Mouse (Mus musculus) stomach, embryonic 16.5 days (tissue): ENCODE results near the gene Tmem200a. TPM values are rescaled to one million over a fixed set of nuclear protein-coding genes. Genes with fewer than 3 reads are reported as not detected.

ENCODE experiments used
- ATAC-seq: fragments of 200-750 bp; cut with Nextera tagmentation; 2 replicates; pipeline ENCODE4 v1.8.0; 2017; ENCODE audit warnings: moderate number of reproducible peaks, moderate TSS enrichment; ENCODE audit not compliant: insufficient read depth, low FRiP score
- H3K27ac ChIP-seq: fragments of 300-500 bp; sonication (generic); 2 replicates; pipeline ENCODE4 v1.5.1; 2014; ENCODE audit warnings: low read length
- H3K27me3 ChIP-seq: fragments of 300-500 bp; sonication (generic); 2 replicates; pipeline ENCODE4 v1.6.1; 2014; ENCODE audit warnings: low read length, control low read depth, mixed read lengths; ENCODE audit not compliant: control insufficient read depth, insufficient read depth
- H3K36me3 ChIP-seq: fragments of 300-500 bp; sonication (generic); 2 replicates; pipeline ENCODE4 v1.6.1; 2014; ENCODE audit warnings: low read length; ENCODE audit not compliant: control insufficient read depth, insufficient read depth
- H3K4me1 ChIP-seq: fragments of 300-500 bp; sonication (generic); 2 replicates; pipeline ENCODE4 v1.6.1; 2014; ENCODE audit warnings: low read length, control low read depth, mixed read lengths; ENCODE audit not compliant: control insufficient read depth, insufficient read depth
- H3K4me2 ChIP-seq: fragments of 300-500 bp; sonication (generic); 2 replicates; pipeline ENCODE4 v1.6.1; 2014; ENCODE audit warnings: low read depth, low read length, mixed read lengths
- H3K4me3 ChIP-seq: fragments of 300-500 bp; sonication (generic); replicated peaks from 2 replicates; pipeline ENCODE4 v1.5.1; 2014; ENCODE audit warnings: mild to moderate bottlenecking, low read length
- H3K9ac ChIP-seq: fragments of 300-500 bp; sonication (generic); 2 replicates; pipeline ENCODE4 v1.6.1; 2014; ENCODE audit warnings: low read length
- H3K9me3 ChIP-seq: fragments of 300-500 bp; sonication (generic); replicated peaks from 2 replicates; pipeline ENCODE4 v1.6.1; 2016; ENCODE audit warnings: low read length, control low read depth; ENCODE audit not compliant: control insufficient read depth
- WGBS: fragments of 180-500 bp; shearing (Covaris S2); extraction: QIAGEN DNeasy Blood & Tissue Kit; methylation state at CpG from one replicate; pipeline ENCODE4 v1.1.7; 2014; 5-methylcytosine and 5-hydroxymethylcytosine counted together
- polyA plus RNA-seq: library from polyadenylated mRNA; unstranded; fragments of >200 nt; fragmentation: Nextera tagmentation; extraction: Ambion mirVana; gene quantifications from 2 replicates; pipeline ENCODE4 v1.2.1, GENCODE M21; 2015

The Tmem200a gene
- polyA plus RNA-seq, 1 experiment from 2014 or later, result 18.7 TPM

DNA sequence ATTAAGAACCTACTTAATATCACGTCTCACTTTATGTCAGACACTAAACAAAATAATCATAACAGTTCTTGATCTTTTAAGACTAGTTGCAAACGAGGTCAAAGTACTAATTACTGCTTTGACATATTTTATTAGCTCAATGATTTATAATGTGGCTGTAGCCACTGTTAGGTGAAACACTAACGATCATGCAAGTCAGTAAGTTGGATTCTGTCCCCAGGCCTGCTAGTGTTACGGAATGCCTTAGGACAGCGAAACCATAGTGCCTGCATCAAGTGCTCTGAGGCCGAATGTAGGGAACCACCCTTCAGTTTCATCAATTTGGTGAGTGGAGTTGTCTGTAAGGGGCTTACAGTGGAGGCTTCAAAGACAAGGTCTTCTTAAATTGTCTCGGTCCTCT is 126.0 kb downstream of the Tmem200a start:
- no peak for ATAC-seq
- H3K4me1 ChIP-seq, result no peaks in the 10 kb centered on the region
- H3K27me3 ChIP-seq, result no peaks in the 10 kb centered on the region
- 52% methylated on average over 7 of the region's 7 CpGs for WGBS
- no peaks in the 10 kb centered on the region for H3K36me3 ChIP-seq
- no peak overlapping the region for H3K4me2 ChIP-seq
- H3K27ac ChIP-seq, result no peak overlapping the region
- H3K4me3 ChIP-seq, result no peak overlapping the region
- H3K9me3 ChIP-seq, result no peaks in the 10 kb centered on the region
- no peak overlapping the region for H3K9ac ChIP-seq

DNA sequence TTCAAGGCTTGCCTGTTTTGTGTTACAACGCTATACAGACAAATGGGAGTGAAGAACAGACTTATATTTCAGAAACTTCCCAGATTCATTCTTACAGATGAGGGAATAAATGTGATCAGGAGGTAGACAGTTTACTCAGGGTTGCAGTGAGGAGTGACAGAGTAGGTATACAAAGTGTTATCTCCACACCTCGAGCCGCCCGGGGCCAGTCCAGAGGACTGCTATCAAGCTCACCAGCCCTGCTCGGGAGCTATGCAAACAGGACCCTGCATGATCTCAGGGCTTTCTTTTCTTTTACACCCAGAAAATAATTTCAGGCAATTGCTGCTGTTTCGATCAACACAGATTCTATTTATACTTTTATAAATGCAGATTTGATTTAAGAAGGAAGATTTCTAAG is 126.7 kb downstream of the Tmem200a start:
- Histone ChIP-seq H3K4me3 (no peak overlapping the region), H3K27ac (no peak overlapping the region), H3K4me1 (no peaks in the 10 kb centered on the region), H3K27me3 (no peaks in the 10 kb centered on the region), H3K9me3 (no peaks in the 10 kb centered on the region), H3K9ac (no peak overlapping the region), H3K4me2 (no peak overlapping the region), H3K36me3 (no peaks in the 10 kb centered on the region)
- peak; percentile 60; the same call in 1 of the 2 replicates for ATAC-seq
- 45% methylated on average over 6 of the region's 6 CpGs for WGBS

DNA sequence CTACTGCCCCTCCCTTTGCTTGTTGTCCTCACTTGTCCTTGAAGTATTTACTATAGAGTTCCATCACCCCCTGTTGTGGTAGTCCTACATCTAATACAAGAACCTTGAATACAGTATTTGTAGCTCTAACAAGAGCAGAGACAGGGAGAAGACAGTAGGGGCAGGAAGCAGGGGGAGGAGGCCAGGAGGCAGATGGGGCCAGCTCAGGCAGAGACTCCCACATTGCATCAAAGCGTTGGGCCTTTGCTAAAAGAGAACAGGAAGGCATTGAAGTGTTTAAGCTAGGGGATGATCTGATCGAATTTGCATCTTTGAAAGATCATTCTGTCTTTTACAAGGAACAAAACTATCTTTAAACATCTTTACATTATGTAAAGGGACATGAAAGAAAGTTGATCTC is 133.0 kb downstream of the Tmem200a start:
- no peak for ATAC-seq
- Histone ChIP-seq H3K4me1 (no peaks in the 10 kb centered on the region), H3K9ac (no peak overlapping the region), H3K27ac (no peak overlapping the region), H3K4me2 (no peak overlapping the region), H3K9me3 (no peaks in the 10 kb centered on the region), H3K36me3 (no peaks in the 10 kb centered on the region), H3K27me3 (no peaks in the 10 kb centered on the region), H3K4me3 (no peak overlapping the region)
- 76% methylated on average over 2 of the region's 2 CpGs for WGBS

DNA sequence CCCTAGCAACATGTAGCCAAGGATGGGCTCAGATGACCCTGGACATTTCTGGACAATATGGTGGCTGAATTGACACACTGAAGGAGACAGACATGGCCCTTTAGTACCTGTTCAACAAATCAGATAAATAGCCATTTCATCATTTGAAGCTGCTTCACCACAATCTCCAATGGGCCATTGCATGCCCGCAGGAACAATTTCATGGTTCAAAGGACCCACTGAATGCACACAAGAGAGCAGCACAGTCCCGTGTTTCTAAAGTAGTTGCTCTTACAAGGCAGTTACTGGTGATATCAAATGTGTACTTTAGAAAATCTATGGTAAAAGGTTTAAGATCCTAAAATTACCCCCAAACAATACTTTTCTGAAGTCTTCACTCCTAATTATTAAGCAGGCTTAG is 134.2 kb downstream of the Tmem200a start:
- no peak for ATAC-seq
- no peak overlapping the region for H3K27ac ChIP-seq
- H3K4me2 ChIP-seq, result no peak overlapping the region
- no peaks in the 10 kb centered on the region for H3K36me3 ChIP-seq
- H3K4me3 ChIP-seq, result no peak overlapping the region
- H3K4me1 ChIP-seq, result no peaks in the 10 kb centered on the region
- no peak overlapping the region for H3K9ac ChIP-seq
- H3K9me3 ChIP-seq, result no peaks in the 10 kb centered on the region
- 79% methylated on average over 2 of the region's 2 CpGs for WGBS
- no peaks in the 10 kb centered on the region for H3K27me3 ChIP-seq

DNA sequence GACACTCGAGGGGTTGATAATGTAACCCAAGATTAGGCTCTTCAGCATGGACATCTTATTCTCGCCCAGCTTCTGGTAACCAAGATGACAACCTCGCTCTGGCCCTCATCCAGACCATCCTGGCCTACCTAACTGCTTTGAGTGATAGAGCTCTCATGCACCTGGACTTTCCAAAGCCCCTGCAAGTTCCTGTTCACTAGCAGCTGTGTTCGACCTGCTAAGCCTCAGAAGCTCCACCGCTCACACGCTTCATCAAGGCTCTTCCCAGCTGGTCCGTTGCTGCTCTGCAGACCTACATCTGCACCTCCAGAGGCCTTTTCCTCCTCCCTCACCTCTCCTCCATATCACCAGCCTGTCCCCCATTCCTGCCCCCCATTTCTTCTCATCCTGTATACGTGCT is 147.1 kb downstream of the Tmem200a start:
- no peak overlapping the region for H3K27ac ChIP-seq
- H3K4me1 ChIP-seq, result peaks cover 20% of the 10 kb centered on the region
- 65% methylated on average over 8 of the region's 8 CpGs for WGBS
- H3K9ac ChIP-seq, result no peak overlapping the region
- H3K36me3 ChIP-seq, result no peaks in the 10 kb centered on the region
- no peak for ATAC-seq
- no peak overlapping the region for H3K4me2 ChIP-seq
- no peak overlapping the region for H3K4me3 ChIP-seq
- H3K9me3 ChIP-seq, result no peaks in the 10 kb centered on the region
- no peaks in the 10 kb centered on the region for H3K27me3 ChIP-seq

DNA sequence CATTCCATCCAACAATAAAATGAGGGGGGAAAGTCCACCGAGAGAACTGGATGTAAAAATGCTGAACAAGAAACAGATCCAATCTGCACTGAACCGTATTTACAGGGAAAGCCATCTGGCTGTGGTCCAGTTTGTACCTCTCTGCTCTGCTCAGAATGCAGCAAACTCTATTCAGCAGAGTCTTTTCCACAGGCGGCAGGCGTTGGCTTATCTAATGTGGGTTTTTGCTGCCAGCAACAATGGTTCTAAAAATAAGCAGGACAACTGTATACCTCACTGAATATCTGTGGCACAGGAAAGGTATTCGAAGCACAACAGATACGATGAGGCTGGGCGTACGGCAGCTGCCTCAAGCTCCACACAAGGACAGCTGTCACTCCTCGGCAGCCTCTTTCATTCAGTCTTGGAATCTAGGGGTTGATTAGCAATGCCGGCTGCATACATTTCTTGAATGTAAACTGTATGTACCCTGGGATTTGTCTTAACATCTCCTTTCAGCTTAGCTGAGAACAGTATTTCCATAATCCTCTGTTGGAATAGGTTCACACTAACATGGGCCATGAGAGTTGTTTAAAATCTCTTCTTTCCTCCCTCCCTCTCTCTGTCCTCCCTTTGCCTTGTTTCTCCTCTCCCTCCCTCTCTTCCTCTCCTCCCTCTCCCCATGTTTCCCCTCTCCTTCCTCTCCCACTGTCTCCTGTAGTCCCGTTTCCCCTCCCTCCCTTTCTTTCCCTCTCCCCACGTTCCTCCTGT is 149.3 kb downstream of the Tmem200a start:
- WGBS, result 14% methylated on average over 12 of the region's 12 CpGs
- Histone ChIP-seq H3K27ac (peak overlapping the region; percentile 83), H3K9ac (peak overlapping the region; percentile 54; the same call in 1 of the 2 replicates), H3K27me3 (no peaks in the 10 kb centered on the region), H3K4me3 (no peak overlapping the region), H3K36me3 (no peaks in the 10 kb centered on the region), H3K9me3 (no peaks in the 10 kb centered on the region), H3K4me1 (peaks cover 20% of the 10 kb centered on the region), H3K4me2 (peak overlapping the region; percentile 27; the same call in 1 of the 2 replicates)
- ATAC-seq, result peak; percentile 52; the same call in 1 of the 2 replicates

DNA sequence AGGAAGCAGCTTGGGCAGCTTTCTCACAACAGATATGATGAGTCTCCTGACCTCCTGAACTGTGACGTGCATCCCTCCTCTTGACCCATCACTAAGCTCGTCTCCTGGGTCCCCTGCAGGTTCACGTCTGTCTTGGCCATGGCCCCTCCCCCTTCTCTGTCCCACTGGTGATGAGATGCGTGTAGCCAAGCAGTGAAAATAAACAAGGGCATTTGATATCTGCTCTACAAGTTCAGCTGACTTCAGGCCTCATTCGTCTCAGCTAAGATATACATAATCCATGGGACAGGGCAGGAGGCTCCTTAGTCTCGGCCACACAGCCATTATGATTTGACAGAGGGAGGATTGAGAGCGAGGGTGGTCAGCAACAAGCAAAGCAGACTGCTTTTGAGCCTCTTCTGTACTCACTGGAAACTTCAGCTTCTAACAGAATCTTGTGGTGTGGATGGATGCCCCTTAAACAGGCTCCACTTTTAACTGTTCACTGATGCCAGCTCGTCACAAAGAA is 149.9 kb downstream of the Tmem200a start:
- WGBS, result 29% methylated on average over 8 of the region's 8 CpGs

DNA sequence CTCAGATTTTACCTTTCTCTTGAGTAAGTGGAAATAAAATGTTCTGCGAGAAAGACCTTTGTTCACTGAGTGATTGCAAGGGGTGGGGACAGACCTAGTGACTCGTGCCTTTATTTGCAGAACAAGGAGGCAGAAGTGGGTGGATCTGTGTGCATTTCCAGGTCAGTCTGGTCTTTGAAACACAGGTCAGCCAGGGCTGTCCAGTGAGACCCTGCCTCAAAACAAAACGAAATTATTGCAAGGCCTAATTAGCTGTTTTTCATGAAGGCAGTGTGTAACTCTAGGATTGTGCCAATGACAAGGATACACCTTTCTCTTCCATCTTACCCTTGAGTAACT is 150.4 kb downstream of the Tmem200a start:
- H3K27ac ChIP-seq, result peak overlapping the region; percentile 83
- no peaks in the 10 kb centered on the region for H3K36me3 ChIP-seq
- no peak overlapping the region for H3K9ac ChIP-seq
- H3K4me3 ChIP-seq, result no peak overlapping the region
- peaks cover 20% of the 10 kb centered on the region for H3K4me1 ChIP-seq
- WGBS, result 32% methylated on average over 3 of the region's 3 CpGs
- no peak overlapping the region for H3K4me2 ChIP-seq
- no peaks in the 10 kb centered on the region for H3K27me3 ChIP-seq
- no peaks in the 10 kb centered on the region for H3K9me3 ChIP-seq
- no peak for ATAC-seq

More for the DNA sequence above, 149.9 kb downstream of the Tmem200a start:
- H3K36me3 ChIP-seq, result no peaks in the 10 kb centered on the region
- H3K4me3 ChIP-seq, result no peak overlapping the region
- peaks cover 20% of the 10 kb centered on the region for H3K4me1 ChIP-seq
- H3K27me3 ChIP-seq, result no peaks in the 10 kb centered on the region
- H3K4me2 ChIP-seq, result peak overlapping the region; percentile 27; the same call in 1 of the 2 replicates
- no peak overlapping the region; the same call in 1 of the 2 replicates for H3K9ac ChIP-seq
- no peaks in the 10 kb centered on the region for H3K9me3 ChIP-seq
- H3K27ac ChIP-seq, result peak overlapping the region; percentile 83
- ATAC-seq, result no peak

DNA sequence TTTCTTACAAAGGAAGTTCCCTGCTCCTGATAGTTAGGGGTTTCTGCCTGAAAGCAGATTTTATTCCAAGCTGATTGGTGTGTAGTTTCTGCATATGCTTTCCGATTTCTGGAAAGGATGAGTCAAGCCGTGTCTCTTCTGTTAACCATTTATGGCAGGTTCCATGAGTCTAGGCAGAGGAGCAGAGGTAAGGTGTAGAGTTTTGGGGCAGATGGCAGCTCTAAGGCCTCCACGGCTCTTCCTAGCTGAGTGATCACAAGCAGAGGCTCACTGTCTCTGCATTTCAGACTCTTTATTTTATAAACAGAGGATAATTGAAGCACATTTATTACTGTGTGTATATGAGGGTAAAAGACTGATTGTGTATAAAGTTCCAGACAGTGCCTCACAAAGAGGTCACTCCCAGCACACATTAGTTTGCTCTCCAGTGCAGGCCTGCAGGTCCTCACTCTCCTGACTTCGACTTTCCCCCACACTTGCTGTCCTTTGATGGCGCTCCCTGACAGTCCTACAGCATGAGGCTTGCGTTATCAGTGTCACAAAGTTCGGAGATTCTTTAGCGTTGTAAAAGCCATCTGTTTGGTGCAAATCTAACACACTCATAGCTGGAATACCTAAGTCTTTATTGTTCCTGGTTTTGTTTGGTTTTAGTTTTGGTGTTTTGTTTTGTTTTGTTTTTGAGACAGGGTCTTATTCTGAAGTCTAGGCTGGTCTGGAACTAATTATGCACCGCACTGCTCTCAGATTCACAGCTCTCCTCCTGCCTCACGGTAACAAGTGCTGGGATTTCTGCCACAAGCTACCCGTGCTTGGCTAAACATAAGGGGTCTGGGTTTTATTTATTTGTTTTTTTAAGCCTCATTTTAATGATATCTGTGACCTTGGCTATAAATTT is 151.1 kb downstream of the Tmem200a start:
- peak overlapping the region; percentile 83 for H3K27ac ChIP-seq
- H3K9ac ChIP-seq, result no peak overlapping the region
- H3K27me3 ChIP-seq, result no peaks in the 10 kb centered on the region
- H3K4me2 ChIP-seq, result no peak overlapping the region
- WGBS, result 23% methylated on average over 11 of the region's 11 CpGs
- H3K9me3 ChIP-seq, result no peaks in the 10 kb centered on the region
- no peaks in the 10 kb centered on the region for H3K36me3 ChIP-seq
- ATAC-seq, result peak; percentile 77
- H3K4me1 ChIP-seq, result peaks cover 20% of the 10 kb centered on the region
- H3K4me3 ChIP-seq, result no peak overlapping the region
